Mouse (Mus musculus): Measurements from ENCODE around the gene Tuba1c. TPM values are rescaled to one million over a fixed set of nuclear protein-coding genes. Genes with fewer than 3 reads are reported as not detected.

The Tuba1c gene
- polyA plus RNA-seq, 2 experiments, result 273 to 277 TPM

DNA sequence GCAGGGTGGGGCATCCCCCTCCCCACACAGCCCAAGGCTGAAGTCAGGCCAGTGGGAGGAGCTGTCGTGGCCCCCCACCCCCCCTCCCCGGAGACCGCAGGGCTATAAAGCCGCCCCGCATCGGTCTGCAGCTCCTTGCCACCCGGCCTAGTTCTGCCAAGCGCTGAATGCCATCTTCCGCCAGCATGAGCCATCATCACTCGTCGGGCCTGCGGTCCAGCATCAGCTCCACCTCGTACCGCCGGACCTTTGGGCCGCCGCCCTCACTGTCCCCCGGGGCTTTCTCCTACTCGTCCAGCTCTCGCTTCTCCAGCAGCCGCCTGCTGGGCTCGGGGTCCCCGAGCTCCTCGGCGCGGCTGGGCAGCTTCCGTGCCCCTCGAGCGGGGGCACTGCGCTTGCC is 25.3 kb downstream of the Tuba1c start, which contains the start of gene Prph:
Gene Prph (plus strand): TSS at position 135 of the 400 bp plus-strand sequence.
- H3K4me1 ChIP-seq (replicated peaks; ENCODE audit: control insufficient read depth in 2 of 2, insufficient read depth in 2 of 2, low read length in 1 of 2), result no peaks in the 10 kb centered on the region
- 4% methylated on average over 26 of the region's 30 CpGs for WGBS (ENCODE audit: insufficient replicate concordance)
- ATAC-seq (ENCODE audit: insufficient read depth) (0 out of 2 replicates have a peak, but pooled peaks have one; percentile 13), DNase-seq (ENCODE audit: low read depth in 3 of 3, low spot score in 3 of 3) (no peak)
- H3K9ac ChIP-seq (replicated peaks), result no peak within 1 kb of the TSS
- TF ChIP-seq CTCF (IDR thresholded peaks at IDR 0.05; ENCODE audit: low read depth) (no peak), EP300 (IDR thresholded peaks at IDR 0.05; ENCODE audit: low read depth) (no peak)
- no peaks in the 10 kb centered on the region for H3K36me3 ChIP-seq (replicated peaks; ENCODE audit: control insufficient read depth, insufficient read depth, low read depth)
- peaks cover 67% of the 10 kb centered on the region for H3K27me3 ChIP-seq (ENCODE audit: control insufficient read depth, insufficient read depth, low read length)
- peak within 1 kb of the TSS; percentile 18 for H3K4me2 ChIP-seq (ENCODE audit: low read depth)
- no peaks in the 10 kb centered on the region for H3K9me3 ChIP-seq (ENCODE audit: control insufficient read depth, low read length)
- peak within 1 kb of the TSS in 1 of 2 experiments; percentile 2; a peak in 1 of 4 replicates for H3K4me3 ChIP-seq (ENCODE audit: insufficient read depth in 1 of 2, low read depth in 2 of 2, low read length in 2 of 2)
- no peak within 1 kb of the TSS for H3K27ac ChIP-seq

DNA sequence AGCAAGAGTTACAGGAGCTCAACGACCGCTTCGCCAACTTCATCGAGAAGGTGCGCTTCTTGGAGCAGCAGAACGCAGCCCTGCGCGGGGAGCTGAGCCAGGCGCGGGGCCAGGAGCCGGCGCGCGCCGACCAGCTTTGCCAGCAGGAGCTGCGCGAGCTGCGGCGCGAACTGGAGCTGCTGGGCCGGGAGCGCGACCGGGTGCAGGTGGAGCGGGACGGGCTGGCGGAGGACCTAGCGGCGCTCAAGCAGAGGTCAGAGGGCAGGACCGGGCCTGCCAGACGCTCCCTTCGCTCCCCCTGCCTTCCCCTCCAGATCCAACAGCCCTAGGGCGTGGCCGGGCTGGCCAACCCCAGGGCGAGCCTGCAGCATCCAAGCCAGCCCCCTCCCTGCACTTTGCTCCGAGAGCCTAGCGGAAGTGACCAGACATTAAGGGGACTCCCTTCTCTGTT is 25.8 kb downstream of the Tuba1c start:
- DNase-seq (ENCODE audit: low read depth in 3 of 3, low spot score in 3 of 3) (no peak), ATAC-seq (ENCODE audit: insufficient read depth) (0 out of 2 replicates have a peak, but pooled peaks have one; percentile 28)
- peaks cover 67% of the 10 kb centered on the region for H3K27me3 ChIP-seq (ENCODE audit: control insufficient read depth, insufficient read depth, low read length)
- 0% methylated on average over 34 of the region's 37 CpGs for WGBS (ENCODE audit: insufficient replicate concordance)
- H3K36me3 ChIP-seq (replicated peaks; ENCODE audit: control insufficient read depth, insufficient read depth, low read depth), result no peaks in the 10 kb centered on the region
- no peak overlapping the region for H3K27ac ChIP-seq
- no peaks in the 10 kb centered on the region for H3K9me3 ChIP-seq (ENCODE audit: control insufficient read depth, low read length)
- peak overlapping the region in 1 of 2 experiments; percentile 2; a peak in 1 of 4 replicates for H3K4me3 ChIP-seq (ENCODE audit: insufficient read depth in 1 of 2, low read depth in 2 of 2, low read length in 2 of 2)
- no peak overlapping the region for H3K9ac ChIP-seq (replicated peaks)
- H3K4me2 ChIP-seq (ENCODE audit: low read depth), result peak overlapping the region; percentile 18
- no peaks in the 10 kb centered on the region for H3K4me1 ChIP-seq (replicated peaks; ENCODE audit: control insufficient read depth in 2 of 2, insufficient read depth in 2 of 2, low read length in 1 of 2)
- TF ChIP-seq CTCF (IDR thresholded peaks at IDR 0.05; ENCODE audit: low read depth) (no peak), EP300 (IDR thresholded peaks at IDR 0.05; ENCODE audit: low read depth) (no peak)

DNA sequence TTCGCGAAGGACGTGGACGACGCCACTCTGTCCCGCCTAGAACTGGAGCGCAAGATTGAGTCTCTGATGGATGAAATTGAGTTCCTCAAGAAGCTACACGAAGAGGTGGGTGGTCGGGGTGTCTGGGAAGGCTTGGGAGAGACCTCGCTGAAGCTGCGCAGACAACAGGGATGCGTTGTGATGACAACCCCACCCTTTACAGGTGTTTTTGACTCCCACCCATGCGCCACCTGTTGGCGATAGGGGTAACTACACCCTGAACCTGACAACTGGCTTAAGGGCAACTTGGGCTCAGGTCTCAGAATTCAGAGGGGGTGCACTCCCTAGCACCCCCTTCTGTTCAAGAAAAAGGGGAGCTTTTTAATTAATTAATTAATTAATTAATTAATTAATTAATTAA is 26.6 kb downstream of the Tuba1c start:
- 9% methylated on average over 14 of the region's 14 CpGs for WGBS (ENCODE audit: insufficient replicate concordance)
- H3K4me1 ChIP-seq (replicated peaks; ENCODE audit: control insufficient read depth in 2 of 2, insufficient read depth in 2 of 2, low read length in 1 of 2), result no peaks in the 10 kb centered on the region
- DNase-seq (ENCODE audit: low read depth in 3 of 3, low spot score in 3 of 3) (peak in 2 of 3 experiments; percentile 36), ATAC-seq (ENCODE audit: insufficient read depth) (no peak)
- H3K9me3 ChIP-seq (ENCODE audit: control insufficient read depth, low read length), result no peaks in the 10 kb centered on the region
- H3K36me3 ChIP-seq (replicated peaks; ENCODE audit: control insufficient read depth, insufficient read depth, low read depth), result no peaks in the 10 kb centered on the region
- H3K9ac ChIP-seq (replicated peaks), result no peak overlapping the region
- H3K4me2 ChIP-seq (ENCODE audit: low read depth), result no peak overlapping the region
- H3K27ac ChIP-seq, result no peak overlapping the region
- TF ChIP-seq CTCF (IDR thresholded peaks at IDR 0.05; ENCODE audit: low read depth), result peak; percentile 87
- no peak for TF ChIP-seq EP300 (IDR thresholded peaks at IDR 0.05; ENCODE audit: low read depth)
- H3K4me3 ChIP-seq (ENCODE audit: insufficient read depth in 1 of 2, low read depth in 2 of 2, low read length in 2 of 2), result no peak overlapping the region
- peaks cover 67% of the 10 kb centered on the region for H3K27me3 ChIP-seq (ENCODE audit: control insufficient read depth, insufficient read depth, low read length)

DNA sequence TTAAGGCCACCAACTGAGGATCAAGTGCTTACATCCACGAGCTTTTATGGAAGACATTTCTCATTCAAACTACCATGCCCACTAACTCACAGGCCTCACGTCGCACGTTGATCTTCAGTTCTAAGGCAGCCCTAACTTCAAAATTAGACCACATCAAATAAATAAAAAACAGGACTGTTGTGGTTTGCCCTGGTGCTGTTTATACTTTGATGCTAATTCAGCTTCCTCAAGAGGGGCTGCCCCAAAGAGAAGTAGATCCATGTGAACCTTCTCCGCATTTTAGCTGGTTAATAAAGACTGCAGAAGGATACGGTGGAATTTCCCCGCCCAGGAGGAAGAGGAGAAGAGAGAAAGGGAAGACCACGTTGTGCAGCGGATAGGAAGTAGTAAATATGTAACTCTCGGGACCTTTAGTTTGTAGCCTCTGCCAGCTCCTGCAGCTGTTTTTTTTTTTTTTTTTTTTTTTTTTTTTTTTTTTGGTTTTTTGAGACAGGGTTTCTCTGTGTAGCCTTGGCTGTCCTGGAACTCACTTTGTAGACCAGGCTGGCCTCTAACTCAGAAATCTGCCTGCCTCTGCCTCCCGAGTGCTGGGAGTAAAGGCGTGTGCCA is 36.0 kb downstream of the Tuba1c start:
- H3K4me2 ChIP-seq (ENCODE audit: low read depth), result no peak overlapping the region
- TF ChIP-seq EP300 (IDR thresholded peaks at IDR 0.05; ENCODE audit: low read depth) (no peak), CTCF (IDR thresholded peaks at IDR 0.05; ENCODE audit: low read depth) (no peak)
- H3K4me3 ChIP-seq (ENCODE audit: insufficient read depth in 1 of 2, low read depth in 2 of 2, low read length in 2 of 2), result no peak overlapping the region
- no peak overlapping the region for H3K9ac ChIP-seq (replicated peaks)
- no peak for DNase-seq (ENCODE audit: low read depth in 3 of 3, low spot score in 3 of 3)
- H3K9me3 ChIP-seq (ENCODE audit: control insufficient read depth, low read length), result no peaks in the 10 kb centered on the region
- whole genome bisulfite sequencing (ENCODE audit: insufficient replicate concordance), result 60% methylated on average over 12 of the region's 12 CpGs
- no peaks in the 10 kb centered on the region for H3K4me1 ChIP-seq (replicated peaks; ENCODE audit: control insufficient read depth in 2 of 2, insufficient read depth in 2 of 2, low read length in 1 of 2)
- H3K27ac ChIP-seq, result no peak overlapping the region
- no peak for ATAC-seq (ENCODE audit: insufficient read depth)
- H3K27me3 ChIP-seq (ENCODE audit: control insufficient read depth, insufficient read depth, low read length), result no peaks in the 10 kb centered on the region; the same call in 1 of the 2 replicates
- no peaks in the 10 kb centered on the region for H3K36me3 ChIP-seq (replicated peaks; ENCODE audit: control insufficient read depth, insufficient read depth, low read depth)

DNA sequence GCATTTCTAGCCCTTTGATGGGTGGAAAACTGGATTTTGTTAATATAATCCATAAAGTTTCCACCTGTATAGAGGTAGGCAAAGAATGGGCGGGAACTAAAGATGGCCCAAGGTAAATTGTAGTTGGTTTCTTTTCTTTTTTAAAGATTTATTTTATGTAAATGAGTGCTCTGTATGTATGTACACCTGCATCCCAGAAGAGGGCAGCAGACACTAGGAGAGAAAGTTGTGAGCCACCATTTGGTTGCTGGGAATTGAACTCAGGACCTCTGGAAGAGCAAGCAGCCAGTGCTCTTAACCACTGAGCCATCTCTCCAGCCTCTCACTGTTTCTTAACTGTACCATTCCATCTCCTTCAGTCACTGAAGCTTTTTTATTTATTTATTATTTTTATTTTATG is 42.3 kb downstream of the Tuba1c start:
- Histone ChIP-seq H3K36me3 (replicated peaks; ENCODE audit: control insufficient read depth, insufficient read depth, low read depth) (peaks cover 3% of the 10 kb centered on the region), H3K27ac (no peak overlapping the region), H3K4me1 (replicated peaks; ENCODE audit: control insufficient read depth in 2 of 2, insufficient read depth in 2 of 2, low read length in 1 of 2) (peaks cover 10% of the 10 kb centered on the region in 2 experiments; a peak in 3 of 4 replicates), H3K4me3 (ENCODE audit: insufficient read depth in 1 of 2, low read depth in 2 of 2, low read length in 2 of 2) (no peak overlapping the region), H3K27me3 (ENCODE audit: control insufficient read depth, insufficient read depth, low read length) (no peaks in the 10 kb centered on the region; the same call in 1 of the 2 replicates), H3K9me3 (ENCODE audit: control insufficient read depth, low read length) (no peaks in the 10 kb centered on the region), H3K9ac (replicated peaks) (no peak overlapping the region), H3K4me2 (ENCODE audit: low read depth) (no peak overlapping the region)
- 35% methylated on average over 1 of the region's 1 CpGs for WGBS (ENCODE audit: insufficient replicate concordance)
- DNase-seq (ENCODE audit: low read depth in 3 of 3, low spot score in 3 of 3) (no peak), ATAC-seq (ENCODE audit: insufficient read depth) (no peak)
- TF ChIP-seq CTCF (IDR thresholded peaks at IDR 0.05; ENCODE audit: low read depth) (0 out of 2 replicates have a peak, but pooled peaks have one; percentile 34), EP300 (IDR thresholded peaks at IDR 0.05; ENCODE audit: low read depth) (no peak)

Measured in liver, embryonic 14.5 days (tissue).